Mouse (Mus musculus) megakaryocyte, embryonic 14.5 days (primary cell): ENCODE results near the gene Olfr520. TPM values are rescaled to one million over a fixed set of nuclear protein-coding genes. Genes with fewer than 3 reads are reported as not detected.
A peak's percentile ranks its signal among the peaks of the same experiment; 100 is the strongest.
"Not testable (repeated sequence)": the region's sequence is repeated elsewhere in the genome, so short reads cannot be mapped to it uniquely, and the experiment has no call there.

Experiments
- H3K27me3 ChIP-seq: replicated peaks from 2 replicates; pipeline ENCODE3; 2012; ENCODE audit warnings: inconsistent platforms
- H3K36me3 ChIP-seq: replicated peaks from 2 replicates; pipeline ENCODE3; 2012; ENCODE audit warnings: low read length, inconsistent platforms, mixed read lengths
- H3K4me1 ChIP-seq: 2 replicates; pipeline ENCODE4 v1.6.1; 2012; ENCODE audit warnings: inconsistent platforms
- H3K4me3 ChIP-seq: replicated peaks from 2 replicates; pipeline ENCODE3; 2012; ENCODE audit warnings: moderate library complexity, mild to moderate bottlenecking, inconsistent platforms
- H3K9me3 ChIP-seq: 2 replicates; pipeline ENCODE4 v1.6.1; 2012; ENCODE audit warnings: inconsistent platforms
- FLI1 ChIP-seq: IDR thresholded peaks from 2 replicates; pipeline ENCODE4 v1.6.1; 2012; ENCODE audit warnings: low read length, inconsistent platforms, mixed read lengths
- GATA1 ChIP-seq: IDR thresholded peaks from 3 replicates; pipeline ENCODE4 v1.6.1; 2012; ENCODE audit warnings: mixed read lengths, low read length, inconsistent platforms, borderline replicate concordance
- polyA plus RNA-seq: library from polyadenylated mRNA; stranded (reverse); fragments of >175 nt; gene quantifications from 2 replicates; pipeline ENCODE4 v1.2.3, GENCODE M21; 2012; ENCODE audit warnings: low replicate concordance; ENCODE audit not compliant: insufficient read depth

Gene Olfr520
- polyA plus RNA-seq, 1 experiment: not detected

DNA sequence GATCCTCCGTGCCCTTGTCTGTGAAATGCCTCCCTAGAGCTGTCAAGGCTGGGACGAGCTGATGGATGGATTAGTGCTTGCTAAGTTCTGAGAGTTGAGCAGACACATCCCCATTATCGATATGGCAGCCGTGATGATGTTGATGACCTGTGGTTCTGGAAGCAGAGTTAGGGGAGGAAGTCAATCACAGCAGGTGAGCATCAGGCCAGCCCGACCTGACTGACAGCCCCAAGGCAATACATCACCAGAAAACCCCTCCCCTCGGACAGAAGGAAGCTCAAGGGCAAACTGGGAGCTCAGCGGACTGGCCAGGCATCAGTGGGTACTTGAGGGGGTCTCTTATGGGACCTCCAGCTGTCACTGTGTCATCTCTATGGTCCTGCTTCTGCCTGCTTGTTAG lies 20.1 kb upstream of the Olfr520 start:
- H3K9me3 ChIP-seq: no peaks in the 10 kb centered on the region
- no peak for TF ChIP-seq FLI1
- TF ChIP-seq GATA1: no peak
- peaks cover 44% of the 10 kb centered on the region for H3K27me3 ChIP-seq
- H3K4me1 ChIP-seq: peaks cover 78% of the 10 kb centered on the region
- no peak overlapping the region for H3K4me3 ChIP-seq
- H3K36me3 ChIP-seq: no peaks in the 10 kb centered on the region

DNA sequence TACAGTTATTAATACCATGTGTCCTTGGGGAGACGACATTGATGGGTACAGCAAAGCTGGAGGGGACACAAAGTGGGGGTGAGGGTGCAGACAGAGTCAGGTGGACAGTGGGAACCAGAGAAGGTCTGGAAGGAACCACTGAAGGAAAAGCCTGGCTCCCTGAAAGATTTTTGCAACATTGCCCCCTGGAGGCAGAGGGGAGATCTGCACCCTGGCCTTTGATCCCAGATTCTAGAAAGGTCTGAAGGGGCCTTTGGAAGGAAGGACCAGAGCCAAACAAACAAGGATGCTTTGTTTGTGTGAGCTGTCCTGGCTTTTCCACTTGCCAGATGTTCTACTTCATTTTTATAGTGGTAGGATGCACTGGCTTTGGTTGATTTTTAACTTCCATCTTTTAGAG lies 19.6 kb upstream of the Olfr520 start:
- Histone ChIP-seq H3K9me3 (no peaks in the 10 kb centered on the region), H3K36me3 (no peaks in the 10 kb centered on the region), H3K4me1 (peaks cover 78% of the 10 kb centered on the region), H3K27me3 (peaks cover 47% of the 10 kb centered on the region), H3K4me3 (no peak overlapping the region)
- no peak for TF ChIP-seq GATA1
- TF ChIP-seq FLI1: no peak

- no peaks in the 10 kb centered on the region for H3K9me3 ChIP-seq
- H3K27me3 ChIP-seq: peaks cover 52% of the 10 kb centered on the region
- H3K4me3 ChIP-seq: peak within 1 kb of the TSS; percentile 9
- H3K4me1 ChIP-seq: peaks cover 71% of the 10 kb centered on the region
- no peak for TF ChIP-seq FLI1
- TF ChIP-seq GATA1: no peak
- no peaks in the 10 kb centered on the region for H3K36me3 ChIP-seq
These were observed 18.9 kb upstream of the Olfr520 start, which contains the start of gene Slco2b1 for GRCm38 (mm10) chr7:99711166-99711565. TSS of gene Slco2b1 (minus strand) at chr7:99711340.

DNA sequence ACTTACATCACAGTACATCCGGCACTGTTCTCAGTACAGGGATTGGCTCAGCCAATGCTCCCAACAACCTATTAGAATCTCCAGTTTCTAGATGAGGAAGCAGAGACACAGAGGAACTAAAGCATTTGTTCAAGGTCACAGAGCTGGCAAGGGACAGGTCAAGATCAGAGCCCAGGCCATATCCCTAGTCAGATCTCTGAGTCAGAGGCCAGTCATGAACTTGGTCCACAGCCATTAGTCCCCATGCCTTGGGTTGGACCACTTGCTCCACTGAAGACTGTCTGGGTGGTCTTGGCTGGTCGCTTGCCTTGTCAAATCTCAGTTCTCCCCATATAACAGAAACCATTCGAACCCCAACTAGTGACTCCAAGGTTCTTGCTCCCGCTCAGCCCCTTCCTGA lies 17.6 kb upstream of the Olfr520 start:
- Histone ChIP-seq H3K36me3 (no peaks in the 10 kb centered on the region), H3K27me3 (peaks cover 62% of the 10 kb centered on the region), H3K4me3 (no peak overlapping the region), H3K9me3 (no peaks in the 10 kb centered on the region), H3K4me1 (peaks cover 58% of the 10 kb centered on the region)
- no peak for TF ChIP-seq FLI1
- no peak for TF ChIP-seq GATA1

GRCm38 (mm10) chr7:99716536-99716935 lies 13.5 kb upstream of the Olfr520 start:
- Histone ChIP-seq H3K4me3 (no peak overlapping the region), H3K9me3 (no peaks in the 10 kb centered on the region), H3K36me3 (no peaks in the 10 kb centered on the region), H3K27me3 (peaks cover 59% of the 10 kb centered on the region), H3K4me1 (peaks cover 18% of the 10 kb centered on the region)
- TF ChIP-seq FLI1 (no peak), GATA1 (no peak)

GRCm38 (mm10) chr7:99734612-99735011 lies 4.5 kb downstream of the Olfr520 start:
- TF ChIP-seq FLI1: no peak
- TF ChIP-seq GATA1: no peak
- no peak overlapping the region for H3K4me3 ChIP-seq
- no peaks in the 10 kb centered on the region for H3K36me3 ChIP-seq
- 0 out of 2 replicates have a peak, but pooled peaks cover 5% of the 10 kb centered on the region for H3K9me3 ChIP-seq
- H3K27me3 ChIP-seq: peaks cover 31% of the 10 kb centered on the region
- H3K4me1 ChIP-seq: 0 out of 2 replicates have a peak, but pooled peaks cover 5% of the 10 kb centered on the region

GRCm38 (mm10) chr7:99735491-99735890 lies 5.4 kb downstream of the Olfr520 start:
- not testable (repeated sequence) for H3K4me3 ChIP-seq, H3K9me3 ChIP-seq, H3K36me3 ChIP-seq, H3K4me1 ChIP-seq
- H3K27me3 ChIP-seq: peaks cover 30% of the 10 kb centered on the region

DNA sequence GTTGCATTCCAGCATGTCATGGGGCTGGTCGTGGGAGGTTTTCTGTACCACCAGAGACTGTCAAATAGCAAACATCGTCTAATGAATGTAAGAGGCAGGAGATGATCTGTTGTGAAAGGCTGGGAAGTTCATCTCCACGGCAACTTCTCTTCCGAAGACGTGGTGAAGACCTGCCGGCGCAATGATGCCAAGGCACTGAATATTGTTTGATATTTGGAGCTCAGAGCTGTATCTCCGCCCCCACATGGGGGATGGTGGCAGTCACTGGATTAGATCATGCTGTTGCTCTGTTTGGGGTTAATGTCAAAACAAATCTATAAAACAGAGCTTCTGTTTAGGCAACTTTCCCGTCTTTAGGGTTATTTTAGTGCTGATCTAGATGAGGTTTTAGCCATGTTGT lies 9.2 kb downstream of the Olfr520 start:
- Histone ChIP-seq H3K4me1 (peaks cover 21% of the 10 kb centered on the region), H3K9me3 (0 out of 2 replicates have a peak, but pooled peaks cover 3% of the 10 kb centered on the region), H3K36me3 (no peaks in the 10 kb centered on the region), H3K27me3 (peaks cover 19% of the 10 kb centered on the region), H3K4me3 (no peak overlapping the region)
- TF ChIP-seq FLI1: no peak
- no peak for TF ChIP-seq GATA1

DNA sequence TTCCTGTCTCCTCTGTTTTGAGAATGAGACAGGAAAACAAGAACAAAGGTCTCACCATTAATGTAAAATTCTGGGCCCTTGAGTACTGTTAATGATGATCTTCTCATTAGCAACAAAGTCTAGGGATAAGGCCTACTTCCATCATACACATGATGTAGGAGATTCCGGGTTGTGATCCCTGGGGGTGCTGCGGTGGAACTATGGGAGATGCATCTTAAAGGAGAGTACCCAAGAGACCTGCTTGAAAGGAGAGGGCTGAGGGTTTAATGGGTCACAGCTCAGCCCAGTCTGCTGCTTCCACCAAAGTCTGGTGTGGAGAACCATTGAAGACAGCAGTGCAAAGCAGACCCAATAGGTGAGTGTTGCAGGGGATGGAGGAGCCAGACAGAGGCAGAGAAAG lies 33.1 kb downstream of the Olfr520 start, which contains the start of gene Olfr521:
Gene Olfr521 (plus strand): TSS at position 301 of the 400 bp plus-strand sequence.
- no peak within 1 kb of the TSS for H3K4me3 ChIP-seq
- H3K9me3 ChIP-seq: peaks cover 46% of the 10 kb centered on the region
- H3K36me3 ChIP-seq: no peaks in the 10 kb centered on the region
- H3K27me3 ChIP-seq: peaks cover 21% of the 10 kb centered on the region
- H3K4me1 ChIP-seq: no peaks in the 10 kb centered on the region
- TF ChIP-seq GATA1 (no peak), FLI1 (no peak)

- no peaks in the 10 kb centered on the region for H3K9me3 ChIP-seq
- H3K4me3 ChIP-seq: peak overlapping the region; percentile 9
- no peak for TF ChIP-seq GATA1
- no peak for TF ChIP-seq FLI1
These were observed 51.3 kb downstream of the Olfr520 start for GRCm38 (mm10) chr7:99781385-99781784.

DNA sequence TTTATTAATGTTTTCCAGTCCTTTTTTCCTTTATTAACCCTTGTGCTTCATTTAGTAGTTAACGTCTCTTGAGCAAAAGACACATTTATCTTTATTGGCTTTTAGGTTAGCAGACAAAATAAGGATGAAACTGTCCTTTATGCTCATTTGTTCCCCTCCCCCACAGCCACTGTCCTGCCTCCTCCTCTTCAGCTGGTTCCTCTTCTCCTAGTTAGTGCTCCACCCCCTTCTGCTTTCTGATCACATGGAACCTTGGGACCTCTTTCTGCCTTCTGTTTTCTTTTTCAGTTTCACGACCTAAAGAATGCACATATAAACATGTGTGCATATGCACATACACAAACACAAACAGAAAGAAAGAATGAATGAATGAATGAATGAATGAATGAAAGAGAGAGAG lies 51.8 kb downstream of the Olfr520 start:
- no peak overlapping the region for H3K4me3 ChIP-seq
- no peaks in the 10 kb centered on the region for H3K9me3 ChIP-seq
- no peaks in the 10 kb centered on the region for H3K27me3 ChIP-seq
- no peak for TF ChIP-seq FLI1
- TF ChIP-seq GATA1: no peak
- peaks cover 6% of the 10 kb centered on the region for H3K4me1 ChIP-seq
- H3K36me3 ChIP-seq: no peaks in the 10 kb centered on the region

More at GRCm38 (mm10) chr7:99781385-99781784, 51.3 kb downstream of the Olfr520 start:
- Histone ChIP-seq H3K27me3 (no peaks in the 10 kb centered on the region), H3K36me3 (no peaks in the 10 kb centered on the region), H3K4me1 (peaks cover 6% of the 10 kb centered on the region)
